Mouse (Mus musculus): ENCODE results near the gene Vat1l.

Vat1l gene

DNA sequence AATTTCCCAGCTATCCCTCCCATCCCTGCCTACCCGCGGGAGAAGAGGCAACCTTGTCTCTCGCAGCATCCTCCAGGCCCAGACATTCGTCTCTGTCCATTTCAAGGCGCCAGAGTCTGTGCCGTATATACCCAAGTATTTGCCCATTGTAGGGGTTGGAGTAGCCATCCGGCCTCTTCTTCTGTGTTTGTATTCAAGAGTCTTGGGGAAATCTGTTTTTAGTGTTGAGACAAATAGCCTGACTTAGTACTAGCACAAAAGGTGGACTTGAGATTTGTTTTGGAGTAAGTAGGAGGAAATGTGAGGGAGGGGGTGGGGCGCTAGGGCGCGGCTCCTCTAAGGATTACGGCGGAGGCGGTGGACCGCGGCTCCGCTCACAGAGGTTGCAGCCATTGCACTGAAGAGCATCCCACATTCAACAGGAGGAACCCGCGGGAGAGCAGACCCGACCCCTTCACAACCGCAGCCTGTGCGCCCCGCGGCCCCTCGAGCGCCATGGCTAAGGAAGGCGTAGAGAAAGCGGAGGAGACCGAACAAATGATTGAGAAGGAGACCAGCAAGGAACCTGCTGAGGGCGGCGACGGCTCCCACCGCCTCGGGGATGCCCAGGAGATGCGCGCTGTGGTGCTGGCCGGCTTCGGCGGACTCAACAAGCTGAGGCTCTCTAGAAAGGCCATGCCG, at the start of gene Vat1l:
Vat1l (plus strand) TSS at position 392 of the 681 bp plus-strand sequence.
- no peak for DNase-seq

DNA sequence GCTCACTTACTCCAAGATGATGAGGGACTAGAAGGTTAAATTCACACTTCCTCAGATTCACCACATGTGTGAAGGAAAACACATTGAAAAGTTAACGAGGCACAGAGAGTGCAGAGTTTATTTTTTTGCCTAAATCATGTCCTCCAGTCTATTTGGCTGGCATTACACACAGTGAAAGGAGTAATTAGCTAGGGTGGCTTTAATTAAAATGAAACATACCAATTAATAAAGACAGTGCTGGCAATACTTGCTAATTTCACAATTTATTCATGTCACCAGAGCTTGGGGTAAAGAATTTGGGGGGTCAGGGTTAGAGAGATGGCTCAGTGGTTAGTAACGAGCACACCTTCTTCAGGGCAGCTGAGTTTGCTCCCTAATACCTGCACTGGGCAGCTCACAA, 46.8 kb upstream of the Vat1l start:
- no peak for DNase-seq

DNA sequence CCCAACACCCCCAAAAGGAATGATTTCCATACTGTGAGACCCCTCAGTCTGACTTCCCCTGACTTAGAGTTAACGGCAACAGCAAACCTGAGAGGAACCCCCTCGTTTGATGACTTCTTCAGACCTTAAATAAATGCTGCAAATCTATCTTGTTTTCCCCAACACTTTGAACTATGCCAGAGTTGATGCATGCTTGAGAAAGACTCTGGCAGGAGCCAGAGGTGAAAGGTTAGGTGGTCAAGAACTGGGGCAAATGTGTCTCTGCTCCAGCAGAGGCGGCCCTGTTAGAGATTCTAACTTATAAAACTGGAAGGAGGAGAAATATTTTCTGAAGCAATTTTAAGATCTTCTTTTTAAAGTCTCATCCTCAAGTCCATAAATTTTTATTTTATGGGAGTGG, 45.7 kb upstream of the Vat1l start:
- no peak for DNase-seq

DNA sequence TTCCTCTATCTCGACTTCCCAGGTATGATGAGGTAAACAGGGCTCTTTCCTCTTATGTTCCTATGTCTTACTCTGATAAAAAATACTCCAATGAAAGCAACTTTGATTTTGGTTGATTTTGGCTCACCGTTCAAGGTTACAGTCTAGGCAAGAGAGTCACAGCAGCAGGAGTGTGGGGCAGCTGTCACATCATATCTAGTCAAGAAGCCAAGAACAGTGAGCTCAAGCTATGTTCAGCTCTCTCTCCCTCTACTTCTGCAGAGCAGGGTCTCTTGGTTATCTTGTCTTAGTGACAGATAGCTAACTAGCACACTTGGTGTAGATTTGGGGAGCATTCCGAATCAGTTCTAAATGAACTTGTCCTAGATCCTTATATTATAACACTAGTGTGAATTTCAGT, 41.5 kb upstream of the Vat1l start:
- DNase-seq, result no peak

DNA sequence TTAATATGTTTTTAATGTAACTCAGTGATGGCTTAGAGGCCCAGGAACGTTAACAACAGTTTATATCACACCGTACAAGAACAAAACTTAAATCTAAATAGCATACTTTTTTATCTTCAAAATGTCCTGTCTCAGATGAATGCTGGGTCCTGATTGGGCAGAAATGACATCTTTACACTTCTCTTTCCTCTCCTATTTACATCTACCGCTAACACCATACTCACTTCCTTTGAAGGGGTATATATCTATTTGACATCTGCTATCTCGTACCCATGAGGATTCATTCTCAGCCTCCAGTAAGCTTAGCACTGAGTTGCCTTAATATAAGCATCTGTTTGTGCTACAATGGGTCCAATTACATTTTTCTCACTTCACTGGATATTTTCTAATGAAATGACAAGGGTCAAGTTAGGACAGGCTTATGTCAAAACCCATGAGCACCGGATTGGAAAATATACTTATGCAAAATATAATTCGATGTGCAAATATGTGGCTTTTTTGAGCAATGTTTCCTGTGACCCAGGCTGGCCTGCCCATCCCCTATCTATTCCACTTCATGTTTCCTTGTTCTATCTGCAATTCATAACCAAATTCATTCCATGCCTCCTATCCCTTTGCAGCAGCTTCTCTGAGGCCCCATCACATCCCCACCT, 40.8 kb upstream of the Vat1l start:
- no peak for DNase-seq

DNA sequence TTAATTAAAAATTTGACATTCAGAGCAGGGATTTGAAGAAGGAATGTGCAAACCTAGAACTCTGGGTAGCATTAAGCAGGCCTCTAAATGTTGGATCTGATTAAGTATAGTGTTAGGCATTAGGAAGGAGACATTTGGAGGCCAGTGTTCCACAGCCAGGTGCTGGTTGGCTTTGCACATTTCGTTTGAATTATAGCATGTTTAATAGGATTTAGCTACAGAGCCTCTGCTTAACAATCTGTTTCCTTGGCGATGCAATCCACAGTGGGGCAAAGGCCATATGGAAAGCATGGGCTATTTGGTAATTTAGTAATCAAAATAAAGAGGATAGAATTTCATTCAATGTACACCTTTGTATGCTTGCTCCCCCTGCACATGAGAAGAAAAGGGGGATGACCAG, 39.7 kb upstream of the Vat1l start:
- DNase-seq, result no peak

DNA sequence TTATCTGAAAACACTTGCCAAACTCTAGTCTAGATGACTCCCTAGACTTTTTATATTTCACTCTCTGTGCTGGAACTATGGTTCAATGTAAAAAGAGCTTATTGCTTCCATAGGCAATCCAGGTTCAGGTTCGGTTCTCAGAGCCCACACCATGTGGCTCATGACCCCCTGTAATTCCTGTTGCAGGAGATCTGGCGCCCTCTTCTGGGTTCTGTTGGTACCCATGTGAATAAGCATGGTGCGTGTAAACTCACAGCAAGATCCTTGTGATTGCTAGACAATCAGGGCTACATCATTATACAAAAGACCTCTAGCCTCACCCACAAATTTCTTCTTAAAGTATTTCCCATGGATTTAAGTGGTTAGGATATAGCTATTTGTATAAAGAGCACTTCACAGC, 28.7 kb upstream of the Vat1l start:
- peak; percentile 8 for DNase-seq

DNA sequence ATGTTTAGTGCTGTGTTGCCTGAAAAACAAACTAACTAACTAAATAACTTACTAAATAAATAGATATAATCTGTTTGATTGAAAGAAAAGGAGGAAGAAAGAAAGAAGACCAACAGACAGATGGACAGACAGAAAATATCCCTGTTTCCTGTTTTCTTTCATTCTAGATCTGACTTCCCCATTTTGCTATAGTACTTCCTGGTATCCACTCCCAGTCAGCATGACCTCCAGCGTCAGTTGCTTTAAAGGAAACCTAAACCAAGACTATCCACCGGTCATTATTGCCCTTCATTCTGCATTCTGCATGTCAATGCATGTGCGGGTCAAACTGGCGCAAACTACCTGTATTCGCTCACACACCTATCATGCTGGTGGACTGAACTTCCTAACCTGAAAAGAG, 12.1 kb upstream of the Vat1l start:
- no peak for DNase-seq

DNA sequence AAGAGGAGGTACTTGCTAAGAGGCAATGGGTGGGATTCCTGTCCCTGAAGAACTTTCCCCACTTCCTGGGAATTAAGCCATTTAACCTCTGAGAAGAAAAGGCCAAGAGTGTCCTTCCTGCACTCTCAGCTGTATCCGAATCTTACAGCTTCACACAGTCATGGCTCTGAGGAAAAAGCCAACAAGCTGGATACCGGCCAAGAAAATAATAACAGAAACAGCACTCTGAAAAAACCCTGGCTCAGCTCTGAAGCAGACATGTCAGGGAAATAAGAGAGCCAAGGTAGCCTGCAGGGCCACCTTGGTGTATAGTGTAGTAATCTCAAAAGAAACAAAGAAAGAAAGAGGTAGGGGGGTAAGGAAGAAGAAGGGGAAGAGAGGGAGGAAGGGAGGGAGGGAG, 6.4 kb upstream of the Vat1l start:
- DNase-seq, result no peak

DNA sequence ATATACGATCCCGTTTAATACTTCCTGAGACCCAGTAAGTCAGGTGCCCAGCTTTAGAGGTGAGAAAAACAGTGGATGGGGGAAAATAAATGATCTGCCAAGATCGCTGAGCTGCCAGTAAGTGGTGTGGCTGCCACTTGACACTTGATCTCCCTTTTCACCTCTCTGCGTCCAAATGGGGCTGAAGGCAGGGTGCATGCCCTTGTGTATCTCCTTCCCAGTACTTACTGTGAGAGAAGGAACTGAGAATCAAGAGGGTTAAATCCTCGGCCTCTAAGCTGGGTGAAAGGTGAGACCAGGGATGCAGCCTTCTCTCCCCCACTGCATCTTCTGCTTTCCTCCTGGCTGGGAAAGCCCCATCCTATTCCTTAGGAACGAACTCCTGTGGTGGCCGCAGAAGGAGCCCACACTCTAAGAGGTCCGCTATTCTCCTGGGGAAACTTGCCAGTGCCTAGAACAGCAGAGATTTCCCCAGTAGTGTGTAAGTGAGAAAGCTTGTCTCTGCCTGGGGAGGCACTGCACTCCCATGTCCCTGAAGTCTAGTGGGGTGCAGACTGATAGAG, 1.1 kb downstream of the Vat1l start:
- DNase-seq, result no peak

DNA sequence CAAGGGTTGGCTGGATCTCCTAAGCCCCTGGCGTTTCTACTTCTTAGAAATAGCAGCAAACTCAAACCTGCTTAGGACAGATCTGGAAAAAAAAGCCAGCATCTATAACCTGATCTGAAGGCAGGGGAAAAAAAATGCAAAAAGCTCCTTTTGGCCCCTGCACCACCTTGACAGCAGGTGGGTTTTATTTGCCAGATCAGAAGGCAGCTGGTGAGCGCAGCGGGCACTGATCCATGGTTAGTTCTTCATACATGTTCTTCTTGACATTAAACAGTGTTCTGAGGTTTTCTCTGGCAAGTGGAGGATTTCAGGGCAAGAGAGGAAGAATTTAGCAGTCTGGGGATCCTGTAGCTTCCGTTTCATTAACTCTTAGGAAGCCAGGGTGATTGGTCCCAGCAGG, 1.6 kb downstream of the Vat1l start:
- DNase-seq, result no peak

DNA sequence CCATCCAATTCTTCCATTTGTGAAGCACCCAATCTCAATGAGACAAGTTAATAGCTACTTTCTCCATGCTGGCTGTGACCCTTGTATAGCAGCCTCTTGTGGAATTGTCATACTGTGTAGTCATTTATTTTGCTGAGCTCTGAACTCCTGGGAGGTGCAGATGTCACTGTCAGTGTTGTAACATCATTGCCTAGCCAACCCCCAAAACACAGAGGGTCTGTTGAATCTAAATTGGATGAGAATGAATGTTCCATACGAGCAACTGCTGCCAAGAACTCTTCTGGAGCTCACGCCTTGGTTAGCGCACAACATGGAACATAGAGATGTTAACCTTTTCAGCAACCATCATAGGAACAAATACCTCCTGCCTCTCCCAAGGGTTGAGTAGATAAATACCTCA, 15.4 kb downstream of the Vat1l start:
- no peak for DNase-seq

DNA sequence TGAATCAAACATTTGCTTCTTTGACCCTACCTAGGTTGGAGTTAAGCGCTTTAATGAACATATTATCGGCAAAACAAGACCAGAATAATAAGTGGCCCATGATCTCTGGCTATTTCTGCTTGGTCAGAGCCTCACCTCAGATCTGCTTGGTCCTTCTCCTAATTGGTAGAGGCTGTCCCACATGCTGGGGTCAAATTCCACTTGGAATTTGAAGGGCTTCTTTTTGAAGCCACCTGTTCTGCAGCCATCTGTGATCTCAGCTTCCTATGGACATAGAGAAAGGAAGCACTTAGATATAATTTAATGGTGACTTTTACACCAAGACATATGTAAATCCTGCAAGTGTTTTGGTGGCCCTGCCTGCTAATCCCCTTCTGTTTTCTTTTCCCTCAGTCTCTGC, 16.6 kb downstream of the Vat1l start:
- DNase-seq, result no peak

DNA sequence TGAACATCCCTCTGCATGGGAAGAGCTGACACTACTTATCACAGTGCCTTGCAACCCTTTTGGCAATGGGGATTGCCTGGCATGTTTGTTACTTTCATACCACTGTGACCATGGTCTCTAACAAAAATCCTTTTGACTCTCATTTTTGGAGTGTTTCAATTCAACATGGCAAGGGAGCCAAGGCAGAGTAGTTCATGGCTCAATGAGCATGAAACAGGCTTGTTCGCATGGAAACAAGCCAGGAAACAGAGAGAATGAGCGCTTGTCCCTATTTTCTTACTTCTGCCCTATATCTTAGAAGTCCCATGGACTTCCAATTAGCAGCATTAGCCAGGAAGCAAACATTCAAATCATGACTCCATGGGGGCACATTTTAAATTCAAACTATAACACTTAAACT, 18.6 kb downstream of the Vat1l start:
- DNase-seq, result no peak

DNA sequence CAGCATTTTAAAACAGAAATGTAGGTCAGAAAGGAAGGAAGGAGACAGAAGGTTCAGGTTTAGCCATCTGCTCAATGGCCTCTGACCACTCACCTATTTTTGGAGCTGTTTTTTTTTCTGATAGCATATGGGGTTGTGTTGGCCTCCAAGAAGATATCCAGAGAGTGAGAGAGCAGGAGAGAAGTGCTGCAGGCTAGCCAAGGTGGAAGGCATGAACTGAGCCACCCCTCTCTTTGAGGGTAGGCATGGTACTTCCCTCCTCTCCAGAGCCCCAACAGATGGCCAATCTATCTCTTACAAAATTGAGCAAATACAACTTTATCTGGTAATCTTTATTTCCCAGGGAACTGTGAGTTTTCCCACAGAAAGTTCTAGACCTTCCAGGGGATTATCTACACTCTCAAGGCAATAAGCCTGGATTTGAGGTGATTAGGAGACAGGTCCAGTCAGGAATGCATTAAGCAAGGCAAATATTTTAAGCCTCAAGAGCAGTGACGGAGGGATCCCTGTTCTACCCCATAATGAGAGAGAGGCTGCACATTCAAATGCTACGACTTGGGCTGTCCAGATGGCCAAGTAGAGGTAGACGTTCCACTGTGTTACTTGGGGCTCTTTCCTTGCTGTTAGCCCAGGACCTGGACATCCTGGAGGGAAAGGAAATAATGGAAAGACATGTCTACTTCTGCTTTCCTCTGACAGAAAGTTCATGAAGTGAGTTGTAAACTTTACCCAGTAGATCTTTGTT, 46.1 kb downstream of the Vat1l start:
- no peak for DNase-seq

DNA sequence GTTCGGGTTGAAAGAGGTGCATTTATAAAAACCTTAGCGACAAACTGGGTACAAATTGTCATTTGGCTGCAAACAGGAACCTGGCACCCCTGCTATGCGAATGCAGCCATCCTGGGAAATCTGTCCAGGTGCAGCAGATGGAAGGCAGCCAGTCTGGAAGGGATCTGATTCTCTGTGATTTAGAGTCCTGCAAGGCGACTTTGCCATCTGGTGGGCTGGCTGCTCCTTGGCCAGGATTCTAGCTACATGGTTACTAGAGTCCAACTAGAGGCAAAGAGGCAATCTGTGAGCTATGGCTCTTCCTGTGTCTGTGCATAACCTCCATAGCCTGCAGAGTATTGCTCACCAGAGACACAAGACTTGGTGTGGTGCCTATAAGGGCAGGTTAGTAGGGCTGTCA, 53.3 kb downstream of the Vat1l start:
- DNase-seq, result no peak

DNA sequence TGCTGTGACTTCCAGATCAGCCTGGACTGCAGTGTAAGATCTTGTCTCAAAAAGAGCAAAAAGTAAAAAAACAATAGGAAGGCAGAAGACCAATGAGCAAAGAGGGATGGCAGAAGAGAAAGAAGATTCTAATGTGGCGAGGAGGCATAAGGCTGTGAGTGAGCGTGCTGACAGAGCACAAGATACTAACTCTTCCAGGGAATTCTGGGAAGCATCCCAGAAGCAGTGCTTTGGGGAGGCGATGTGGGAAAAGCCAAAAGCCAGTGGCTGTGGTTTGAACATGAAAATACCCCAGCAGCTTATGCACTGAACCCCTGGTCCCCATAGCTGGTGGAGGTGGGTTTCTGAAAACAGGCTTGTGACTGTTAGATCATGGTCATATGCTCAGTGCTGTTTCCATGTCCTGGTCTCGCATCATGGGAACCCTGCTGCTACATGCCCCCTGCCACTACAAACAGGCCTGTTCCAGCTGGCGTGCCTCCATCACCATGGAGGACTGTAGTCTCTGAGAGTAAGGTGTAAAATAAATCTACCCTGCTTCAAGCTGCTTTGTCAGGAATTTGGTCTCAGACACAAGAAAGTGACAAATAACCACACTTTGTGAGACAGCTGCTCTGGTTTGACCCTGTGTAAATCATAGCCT, 54.4 kb downstream of the Vat1l start:
- no peak for DNase-seq

DNA sequence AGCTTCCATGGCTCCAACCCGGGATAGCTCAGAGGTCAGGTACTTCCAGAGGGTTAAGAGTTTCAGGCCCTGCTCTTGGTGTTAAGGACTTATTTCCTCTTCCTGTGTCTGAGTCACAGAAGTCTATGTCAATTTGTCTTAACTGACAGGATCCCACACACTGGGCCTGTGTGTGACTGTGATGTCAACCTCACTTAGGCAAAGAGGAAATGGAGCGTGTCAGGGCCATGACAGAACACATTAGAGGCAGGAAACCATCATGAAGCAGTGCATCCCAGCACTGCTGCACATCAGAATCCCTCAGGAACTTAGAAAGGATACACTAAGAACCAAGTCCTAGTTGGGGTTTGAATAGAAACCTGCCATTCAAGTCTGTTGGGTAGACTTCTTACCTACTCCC, 56.9 kb downstream of the Vat1l start:
- no peak for DNase-seq

DNA sequence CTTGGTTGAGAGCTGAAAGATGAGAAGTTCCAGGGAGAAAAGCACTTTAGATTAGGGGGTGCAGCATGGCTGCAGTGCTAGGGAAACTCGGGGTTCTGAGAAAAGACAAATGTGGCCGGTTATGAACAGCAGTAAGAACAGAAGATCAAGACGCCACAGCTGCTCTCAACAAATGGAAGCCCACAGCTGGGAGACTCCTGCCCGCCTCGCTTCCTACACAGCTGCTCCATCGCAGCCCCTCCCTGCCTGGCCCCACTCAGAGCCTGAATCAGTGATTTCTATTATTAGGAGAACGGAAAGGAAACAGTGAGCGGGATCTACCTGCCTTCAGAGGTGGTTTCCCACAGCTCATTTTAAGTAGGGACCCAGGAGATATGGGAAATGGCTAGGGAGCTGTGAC, 69.1 kb downstream of the Vat1l start:
- no peak for DNase-seq

DNA sequence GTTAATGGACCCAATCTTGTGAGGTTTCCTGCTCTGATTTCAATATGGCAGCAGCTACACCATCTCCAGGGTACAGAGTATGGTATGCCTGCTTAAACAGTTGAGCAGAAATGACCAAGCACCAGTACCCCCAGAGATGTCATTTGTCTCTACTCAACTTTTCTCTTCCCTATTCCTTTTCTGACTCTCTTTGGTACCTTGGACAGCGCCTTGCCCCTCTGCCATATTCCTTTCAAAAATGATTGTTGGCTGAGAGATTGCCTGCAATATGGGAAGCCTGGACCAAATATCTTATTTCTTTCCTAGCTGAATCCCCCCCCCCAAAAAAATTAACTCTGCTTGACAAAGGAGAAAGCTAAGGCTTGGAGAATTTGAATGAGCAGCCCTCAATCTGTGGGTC, 75.7 kb downstream of the Vat1l start:
- DNase-seq, result no peak

DNA sequence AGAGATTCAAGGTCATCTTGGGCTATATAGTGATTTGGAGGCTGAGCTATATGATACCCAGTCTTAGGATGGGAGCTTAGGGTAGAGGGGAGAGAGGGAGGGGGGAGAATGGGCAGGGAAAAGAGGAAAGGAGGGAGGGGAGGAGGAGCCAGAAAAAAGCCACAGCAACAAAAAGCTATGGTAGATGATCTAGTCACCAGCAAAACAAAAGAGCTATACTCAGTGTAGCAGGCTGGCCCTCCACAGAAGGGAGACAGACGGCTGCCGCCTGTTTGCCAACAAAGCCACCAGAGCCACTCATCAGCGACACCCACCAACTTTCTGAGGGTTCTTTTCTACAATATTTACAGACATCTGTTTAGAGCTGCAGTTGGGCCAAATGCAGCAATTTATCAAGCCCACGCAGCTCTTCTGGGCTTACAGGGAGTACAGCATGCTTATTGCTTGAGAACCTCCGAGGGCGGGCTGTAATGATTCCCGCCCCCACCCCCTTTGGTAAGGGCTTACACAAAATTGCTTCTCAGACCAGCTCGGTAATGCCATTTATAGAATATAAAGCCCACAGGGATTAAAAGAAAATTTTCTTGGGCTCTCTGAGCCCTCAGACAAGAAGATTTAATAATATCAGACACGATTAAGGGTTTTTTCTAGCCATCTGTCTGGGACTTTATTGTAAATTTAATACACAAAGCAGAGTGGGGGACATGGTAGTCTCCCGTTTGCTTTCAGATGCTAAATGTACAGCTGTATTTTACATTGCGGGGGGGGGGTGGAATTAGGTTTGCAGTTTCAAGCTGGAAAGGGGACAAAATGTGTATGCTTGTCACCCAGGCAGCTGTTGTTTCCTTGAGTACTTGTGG, 89.7 kb downstream of the Vat1l start:
- DNase-seq, result no peak

DNA sequence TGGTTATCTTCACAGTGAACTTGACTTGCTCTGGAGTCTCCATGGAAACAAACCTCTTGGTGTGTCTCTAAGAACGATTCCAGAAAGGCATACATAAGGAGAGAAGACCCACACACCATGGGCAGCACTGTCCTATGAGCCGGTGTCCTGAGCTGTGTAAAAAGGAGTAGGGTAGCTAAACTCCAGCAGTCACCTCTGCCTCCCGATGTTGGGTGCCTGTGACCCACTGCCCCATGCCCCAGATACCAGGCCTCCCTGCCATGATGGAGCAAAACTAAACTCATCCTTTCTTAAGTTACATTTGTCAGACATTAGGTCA, 90.3 kb downstream of the Vat1l start:
- DNase-seq, result no peak

DNA sequence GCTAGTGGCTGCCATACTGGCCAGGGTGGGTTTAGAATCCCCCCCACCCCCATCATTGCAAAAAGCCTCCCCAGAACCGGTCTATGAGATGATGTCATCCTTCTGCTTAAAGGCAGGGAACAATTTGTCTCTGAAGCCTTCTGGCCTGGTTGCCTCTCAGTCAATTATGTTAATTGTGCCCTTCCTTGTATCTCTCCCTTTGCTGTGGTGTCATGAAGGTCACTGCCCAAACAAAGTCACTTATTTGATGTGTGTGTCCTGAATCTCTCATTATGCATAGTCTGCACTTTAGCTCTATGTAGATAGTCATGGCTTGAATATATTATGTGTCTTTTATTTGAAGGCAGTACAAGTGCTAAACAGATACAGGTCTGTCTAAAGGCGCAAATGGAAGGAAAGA, 92.8 kb downstream of the Vat1l start:
- no peak for DNase-seq

All from kidney, adult 18-20 months (tissue).